Mouse (Mus musculus): ENCODE data around the gene Plxnd1. TPM values are rescaled to one million over a fixed set of nuclear protein-coding genes. Genes with fewer than 3 reads are reported as not detected.
A peak's percentile ranks its signal among the peaks of the same experiment; 100 is the strongest.

The Plxnd1 gene
- polyA plus RNA-seq, 1 experiment from 2014 or later, result 25.2 TPM

DNA sequence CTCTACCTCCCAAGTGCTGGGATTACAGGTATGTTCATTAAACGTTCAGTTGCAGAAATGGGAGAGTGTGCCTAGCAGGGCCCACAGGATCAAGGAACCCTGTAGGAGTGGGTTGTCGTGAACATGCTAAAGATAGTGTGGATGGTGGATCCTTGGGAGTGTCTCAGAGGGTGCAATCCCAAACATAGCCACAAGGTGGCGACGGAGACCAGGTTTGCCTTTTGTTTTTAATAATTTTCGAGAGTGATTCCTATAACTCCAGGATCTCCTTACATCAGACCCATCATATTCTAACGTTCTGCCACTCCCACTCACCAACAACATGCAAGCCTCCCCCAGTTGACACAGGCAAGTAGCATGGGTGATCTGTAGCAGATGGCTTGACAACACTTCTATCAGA, 15.7 kb upstream of the Plxnd1 start:
- Histone ChIP-seq H3K27me3 (peaks cover 5% of the 10 kb centered on the region; the same call in 1 of the 2 replicates), H3K36me3 (no peaks in the 10 kb centered on the region), H3K4me2 (no peak overlapping the region)

DNA sequence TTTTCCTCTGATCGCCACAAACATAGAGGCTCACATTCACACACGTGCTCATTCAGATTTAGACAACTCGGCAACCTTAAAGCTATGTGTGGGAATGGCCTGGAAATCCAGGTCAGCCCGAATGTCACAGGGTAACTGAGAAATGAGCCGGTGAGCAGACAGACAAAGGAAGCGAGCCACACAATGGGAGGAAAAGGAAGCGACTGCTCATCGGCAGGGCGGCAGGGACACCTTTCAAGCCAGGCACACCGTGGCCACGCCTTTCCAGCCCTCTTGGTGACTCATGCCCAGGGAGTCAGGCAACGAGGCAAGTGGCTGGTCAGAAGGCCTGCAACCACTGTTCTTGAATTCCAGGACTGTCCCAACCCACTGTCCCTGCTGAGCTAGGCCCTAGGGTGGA, 14.6 kb upstream of the Plxnd1 start:
- Histone ChIP-seq H3K4me3 (replicated peaks) (no peak overlapping the region), H3K4me2 (no peak overlapping the region), H3K27ac (no peak overlapping the region), H3K36me3 (no peaks in the 10 kb centered on the region), H3K9ac (replicated peaks) (no peak overlapping the region), H3K4me1 (replicated peaks) (peaks cover 17% of the 10 kb centered on the region; the same call in 1 of the 2 replicates), H3K9me3 (no peaks in the 10 kb centered on the region), H3K27me3 (peaks cover 5% of the 10 kb centered on the region; the same call in 1 of the 2 replicates)
- ATAC-seq (ENCODE audit: insufficient number of reproducible peaks, insufficient read depth, low FRiP score, low TSS enrichment, low read depth), result no peak
- 67% methylated on average over 12 of the region's 12 CpGs for WGBS

More for the DNA sequence above, 15.7 kb upstream of the Plxnd1 start:
- no peak overlapping the region for H3K27ac ChIP-seq
- H3K4me3 ChIP-seq (replicated peaks), result no peak overlapping the region
- WGBS, result 4% methylated on average over 6 of the region's 6 CpGs
- no peak overlapping the region for H3K9ac ChIP-seq (replicated peaks)
- peak; percentile 27; the same call in 1 of the 2 replicates for ATAC-seq (ENCODE audit: insufficient number of reproducible peaks, insufficient read depth, low FRiP score, low TSS enrichment, low read depth)
- H3K4me1 ChIP-seq (replicated peaks), result peaks cover 12% of the 10 kb centered on the region; the same call in 1 of the 2 replicates
- H3K9me3 ChIP-seq, result no peaks in the 10 kb centered on the region

DNA sequence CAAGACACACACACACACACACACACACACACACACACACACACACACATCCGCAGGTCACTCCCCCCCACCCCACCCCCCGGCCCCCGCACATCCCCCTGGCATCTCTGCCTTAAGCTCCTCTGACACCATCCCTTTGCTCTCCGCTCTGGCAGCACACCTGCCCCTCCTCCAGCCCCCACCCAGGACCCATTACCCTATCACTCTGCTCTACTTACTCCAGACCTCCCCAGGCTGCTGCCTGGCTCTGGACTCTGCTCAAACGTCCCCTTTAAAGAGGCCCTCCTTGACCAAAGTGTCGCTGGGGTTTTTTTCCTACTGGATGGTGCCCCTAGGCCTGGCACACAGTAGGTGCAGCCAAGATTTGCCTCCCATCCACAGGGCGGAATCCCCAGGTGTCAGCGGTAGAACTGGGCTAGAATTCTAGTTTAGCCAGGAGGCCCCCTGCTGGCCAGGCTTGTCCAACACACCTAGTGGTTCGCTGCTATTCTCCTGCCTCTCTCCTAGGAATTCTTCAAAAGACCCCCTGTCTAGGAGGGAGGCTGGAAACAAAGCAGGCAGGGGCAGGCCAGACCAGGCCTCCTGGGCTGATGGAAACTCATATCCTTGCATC, 12.9 kb upstream of the Plxnd1 start:
- Histone ChIP-seq H3K4me2 (no peak overlapping the region), H3K9me3 (no peaks in the 10 kb centered on the region), H3K27me3 (peaks cover 5% of the 10 kb centered on the region; the same call in 1 of the 2 replicates), H3K9ac (replicated peaks) (0 out of 2 replicates have a peak overlapping the region, but pooled peaks have one; percentile 31), H3K27ac (no peak overlapping the region), H3K36me3 (no peaks in the 10 kb centered on the region), H3K4me3 (replicated peaks) (no peak overlapping the region), H3K4me1 (replicated peaks) (peaks cover 28% of the 10 kb centered on the region)
- WGBS, result 20% methylated on average over 9 of the region's 9 CpGs
- no peak; the same call in 1 of the 2 replicates for ATAC-seq (ENCODE audit: insufficient number of reproducible peaks, insufficient read depth, low FRiP score, low TSS enrichment, low read depth)

DNA sequence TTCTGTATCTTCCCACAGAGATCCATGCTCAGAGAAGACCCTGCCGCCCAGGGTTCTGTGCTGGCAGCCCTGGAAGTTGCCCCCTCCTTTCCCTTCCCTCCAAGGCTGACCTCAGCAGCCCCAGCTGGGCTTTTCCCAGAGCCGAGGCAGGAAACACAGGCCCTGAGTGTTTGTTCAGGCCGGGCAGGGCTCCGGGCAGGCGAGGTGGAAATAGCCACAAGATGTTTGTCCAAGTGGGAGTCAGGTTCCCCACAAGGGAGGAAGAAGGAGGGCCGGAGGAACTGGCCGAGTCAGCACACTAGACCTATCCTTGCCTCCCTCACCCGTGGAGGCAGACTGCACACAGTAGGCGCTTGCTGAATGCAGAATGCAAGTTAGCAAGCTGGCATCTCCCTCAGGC, 11.9 kb upstream of the Plxnd1 start:
- ATAC-seq (ENCODE audit: insufficient number of reproducible peaks, insufficient read depth, low FRiP score, low TSS enrichment, low read depth), result no peak
- Histone ChIP-seq H3K27me3 (peaks cover 5% of the 10 kb centered on the region; the same call in 1 of the 2 replicates), H3K9me3 (no peaks in the 10 kb centered on the region), H3K27ac (peak overlapping the region; percentile 62), H3K4me3 (replicated peaks) (no peak overlapping the region), H3K9ac (replicated peaks) (no peak overlapping the region), H3K36me3 (no peaks in the 10 kb centered on the region), H3K4me2 (no peak overlapping the region), H3K4me1 (replicated peaks) (peaks cover 28% of the 10 kb centered on the region)
- 28% methylated on average over 9 of the region's 9 CpGs for WGBS

DNA sequence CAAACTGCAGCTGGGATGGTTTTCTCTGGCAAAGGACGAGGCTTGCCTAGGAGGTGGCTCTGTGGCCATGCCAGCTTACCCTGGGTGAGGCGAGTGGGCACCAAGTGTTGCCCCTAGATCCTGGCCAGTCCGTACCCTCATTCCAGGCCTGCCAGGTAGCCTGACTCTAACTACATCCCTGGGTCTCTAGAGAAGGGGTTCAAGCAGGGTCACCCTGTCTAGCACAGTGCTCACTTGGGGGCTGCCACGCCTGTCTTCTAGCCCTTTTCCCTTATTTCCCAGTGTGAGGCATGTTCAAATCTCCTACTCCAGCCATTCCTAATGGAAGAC, 11.1 kb upstream of the Plxnd1 start:
- Histone ChIP-seq H3K4me3 (replicated peaks) (no peak overlapping the region), H3K9ac (replicated peaks) (no peak overlapping the region), H3K4me2 (no peak overlapping the region), H3K4me1 (replicated peaks) (peaks cover 28% of the 10 kb centered on the region), H3K27ac (peak overlapping the region; percentile 62; the same call in 1 of the 2 replicates), H3K27me3 (peaks cover 5% of the 10 kb centered on the region; the same call in 1 of the 2 replicates), H3K36me3 (no peaks in the 10 kb centered on the region), H3K9me3 (no peaks in the 10 kb centered on the region)
- no peak for ATAC-seq (ENCODE audit: insufficient number of reproducible peaks, insufficient read depth, low FRiP score, low TSS enrichment, low read depth)
- 86% methylated on average over 4 of the region's 4 CpGs for WGBS

DNA sequence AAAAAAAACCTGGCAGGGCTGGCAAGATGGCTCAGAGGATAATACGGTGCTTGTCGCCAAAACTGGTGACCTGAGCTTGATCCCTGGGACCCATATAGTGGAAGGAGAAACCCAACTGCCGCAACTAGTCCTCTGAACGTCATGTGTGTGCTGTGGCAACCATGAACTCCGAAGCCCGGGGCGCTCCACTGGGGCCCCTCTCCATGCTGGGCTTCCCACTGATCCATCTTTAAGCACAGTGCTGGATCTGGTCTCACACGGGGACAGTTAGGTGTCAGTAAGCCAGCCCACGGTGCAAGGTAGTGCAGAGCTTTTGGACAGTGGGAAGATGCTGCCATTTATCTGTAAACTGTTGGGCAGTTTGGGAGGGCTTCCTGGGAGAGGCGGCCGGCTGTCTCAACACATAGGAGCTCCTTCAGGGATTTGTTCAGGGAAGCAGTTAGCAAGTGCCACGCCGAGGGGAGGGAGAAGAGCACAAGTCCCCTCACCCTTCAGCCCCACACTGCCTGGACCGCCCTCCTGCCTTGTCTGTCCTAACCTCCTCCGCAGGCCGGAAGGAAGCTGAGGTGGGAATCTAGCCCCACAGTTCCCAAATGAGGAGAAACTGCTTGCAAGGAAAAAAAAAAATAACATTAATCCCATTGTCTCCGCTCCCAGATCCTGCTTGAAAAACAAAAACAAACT, 10.6 kb upstream of the Plxnd1 start:
- ATAC-seq (ENCODE audit: insufficient number of reproducible peaks, insufficient read depth, low FRiP score, low TSS enrichment, low read depth), result no peak
- no peaks in the 10 kb centered on the region for H3K36me3 ChIP-seq
- no peak overlapping the region for H3K9ac ChIP-seq (replicated peaks)
- no peaks in the 10 kb centered on the region for H3K9me3 ChIP-seq
- H3K4me1 ChIP-seq (replicated peaks), result peaks cover 28% of the 10 kb centered on the region
- peaks cover 5% of the 10 kb centered on the region; the same call in 1 of the 2 replicates for H3K27me3 ChIP-seq
- no peak overlapping the region for H3K27ac ChIP-seq
- H3K4me2 ChIP-seq, result no peak overlapping the region
- 80% methylated on average over 17 of the region's 17 CpGs for WGBS
- H3K4me3 ChIP-seq (replicated peaks), result no peak overlapping the region

DNA sequence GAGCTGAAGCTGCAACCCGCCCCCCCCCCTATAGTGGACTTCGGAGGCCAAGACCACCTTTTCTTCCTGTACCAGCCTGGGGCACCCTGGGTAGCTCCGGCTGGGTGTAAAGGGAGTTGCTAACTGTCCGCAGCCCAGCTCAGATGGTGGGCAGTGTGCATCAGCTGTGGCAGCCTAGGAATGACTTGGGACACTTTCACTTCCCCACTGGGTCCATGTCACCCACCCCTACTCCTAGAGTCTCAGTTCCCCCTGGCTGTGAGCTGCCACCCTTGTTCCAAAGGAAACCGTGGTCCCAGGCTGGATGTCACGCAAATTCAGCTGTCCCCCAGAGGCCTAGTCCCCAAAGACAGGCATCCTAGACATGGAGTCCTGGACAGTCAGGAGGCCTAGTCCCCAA, 9.9 kb upstream of the Plxnd1 start:
- Histone ChIP-seq H3K9me3 (no peaks in the 10 kb centered on the region), H3K27me3 (peaks cover 5% of the 10 kb centered on the region; the same call in 1 of the 2 replicates), H3K4me2 (no peak overlapping the region), H3K27ac (no peak overlapping the region), H3K36me3 (no peaks in the 10 kb centered on the region), H3K9ac (replicated peaks) (no peak overlapping the region), H3K4me1 (replicated peaks) (peaks cover 28% of the 10 kb centered on the region), H3K4me3 (replicated peaks) (no peak overlapping the region)
- 91% methylated on average over 6 of the region's 6 CpGs for WGBS
- no peak for ATAC-seq (ENCODE audit: insufficient number of reproducible peaks, insufficient read depth, low FRiP score, low TSS enrichment, low read depth)

DNA sequence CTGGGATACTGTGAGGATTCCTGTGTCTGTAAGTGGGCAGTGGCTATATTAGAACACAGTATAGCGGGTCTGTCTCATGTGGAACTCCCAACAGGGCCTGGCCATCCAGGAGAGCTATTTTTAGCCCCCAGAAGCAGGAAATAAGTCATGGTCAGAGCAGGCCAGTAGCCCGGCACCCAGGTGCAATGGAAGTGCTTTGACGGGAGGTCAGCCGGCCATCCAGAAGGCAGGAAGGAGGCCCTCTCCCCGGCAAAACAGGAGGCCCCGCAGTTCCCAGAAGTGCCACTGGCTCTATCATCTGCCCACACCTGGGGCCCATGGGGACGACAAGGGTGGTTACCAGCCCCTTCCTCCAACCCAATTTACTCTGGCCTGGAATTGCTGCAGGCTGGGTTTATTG, 9.3 kb upstream of the Plxnd1 start:
- Histone ChIP-seq H3K4me2 (no peak overlapping the region), H3K4me1 (replicated peaks) (peaks cover 28% of the 10 kb centered on the region), H3K4me3 (replicated peaks) (no peak overlapping the region), H3K27me3 (peaks cover 5% of the 10 kb centered on the region; the same call in 1 of the 2 replicates), H3K27ac (peak overlapping the region; percentile 53), H3K9me3 (no peaks in the 10 kb centered on the region), H3K36me3 (no peaks in the 10 kb centered on the region), H3K9ac (replicated peaks) (no peak overlapping the region)
- ATAC-seq (ENCODE audit: insufficient number of reproducible peaks, insufficient read depth, low FRiP score, low TSS enrichment, low read depth), result no peak
- 25% methylated on average over 7 of the region's 7 CpGs for WGBS

DNA sequence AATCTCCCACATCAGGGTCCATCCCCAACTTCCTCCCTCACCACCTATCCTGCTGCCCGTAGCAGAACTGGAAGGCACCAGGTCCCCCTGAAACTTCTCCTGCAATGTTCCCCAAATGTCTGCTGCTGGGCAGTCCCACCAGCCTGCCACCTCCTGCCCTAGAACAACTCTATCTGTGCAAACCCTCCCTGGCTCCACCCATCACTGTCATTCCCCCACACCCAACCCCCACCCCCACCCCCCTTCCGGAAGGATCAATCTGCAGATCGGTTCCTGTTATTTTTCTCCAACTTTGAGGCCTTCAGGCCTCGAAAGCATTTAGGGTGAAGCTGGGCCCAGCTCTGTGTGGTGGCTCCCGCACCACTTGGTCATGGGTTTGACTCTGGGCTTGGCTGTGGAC, 8.7 kb upstream of the Plxnd1 start:
- H3K9ac ChIP-seq (replicated peaks), result no peak overlapping the region
- no peaks in the 10 kb centered on the region for H3K9me3 ChIP-seq
- H3K4me3 ChIP-seq (replicated peaks), result no peak overlapping the region
- no peak overlapping the region for H3K4me2 ChIP-seq
- H3K4me1 ChIP-seq (replicated peaks), result peaks cover 28% of the 10 kb centered on the region
- no peak for ATAC-seq (ENCODE audit: insufficient number of reproducible peaks, insufficient read depth, low FRiP score, low TSS enrichment, low read depth)
- H3K36me3 ChIP-seq, result no peaks in the 10 kb centered on the region
- H3K27me3 ChIP-seq, result peaks cover 5% of the 10 kb centered on the region; the same call in 1 of the 2 replicates
- peak overlapping the region; percentile 53; the same call in 1 of the 2 replicates for H3K27ac ChIP-seq
- 65% methylated on average over 5 of the region's 5 CpGs for WGBS

DNA sequence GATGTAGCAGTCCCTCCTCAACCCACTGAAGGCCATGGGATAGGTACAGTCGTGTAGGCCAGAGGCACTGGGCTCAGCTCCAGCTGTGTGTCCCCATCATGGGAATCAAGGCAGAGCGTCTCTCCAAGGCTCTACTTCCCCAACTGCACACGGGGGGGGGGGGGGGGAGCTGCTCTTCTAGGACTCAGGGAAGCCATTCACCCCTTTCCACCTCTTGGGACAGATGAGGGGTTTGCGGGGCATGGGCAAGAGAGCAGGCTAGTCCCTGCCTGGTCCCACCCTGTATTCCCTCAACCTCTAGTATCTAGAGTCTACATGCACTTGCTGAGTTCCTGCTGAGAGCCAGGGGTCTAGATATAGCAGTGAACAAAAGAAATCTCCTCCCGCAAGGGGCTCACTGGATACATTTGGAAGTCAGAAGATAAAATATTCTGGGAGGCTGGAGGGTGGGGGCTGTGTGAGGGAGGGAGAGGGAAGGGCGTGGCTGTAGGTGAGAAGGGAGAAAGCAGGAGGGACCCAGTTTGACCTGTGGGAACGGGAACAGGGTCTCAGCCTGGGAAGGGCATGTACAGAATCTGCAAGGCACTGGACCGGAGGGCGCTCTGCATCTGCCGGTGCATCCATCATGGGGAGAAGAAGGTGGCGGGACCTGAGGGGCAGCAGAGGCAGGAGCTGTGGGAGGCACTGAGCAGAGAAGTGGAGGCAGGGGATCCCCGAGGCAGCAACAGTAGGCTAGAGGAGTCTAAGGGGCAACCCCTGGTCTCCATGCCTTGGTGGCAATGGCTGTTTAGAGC, 7.7 kb upstream of the Plxnd1 start:
- H3K4me3 ChIP-seq (replicated peaks), result no peak overlapping the region
- no peaks in the 10 kb centered on the region for H3K36me3 ChIP-seq
- no peaks in the 10 kb centered on the region for H3K9me3 ChIP-seq
- no peak overlapping the region for H3K27ac ChIP-seq
- ATAC-seq (ENCODE audit: insufficient number of reproducible peaks, insufficient read depth, low FRiP score, low TSS enrichment, low read depth), result no peak
- WGBS, result 75% methylated on average over 12 of the region's 12 CpGs
- no peak overlapping the region for H3K4me2 ChIP-seq
- H3K27me3 ChIP-seq, result peaks cover 5% of the 10 kb centered on the region; the same call in 1 of the 2 replicates
- no peak overlapping the region for H3K9ac ChIP-seq (replicated peaks)
- H3K4me1 ChIP-seq (replicated peaks), result peaks cover 32% of the 10 kb centered on the region

DNA sequence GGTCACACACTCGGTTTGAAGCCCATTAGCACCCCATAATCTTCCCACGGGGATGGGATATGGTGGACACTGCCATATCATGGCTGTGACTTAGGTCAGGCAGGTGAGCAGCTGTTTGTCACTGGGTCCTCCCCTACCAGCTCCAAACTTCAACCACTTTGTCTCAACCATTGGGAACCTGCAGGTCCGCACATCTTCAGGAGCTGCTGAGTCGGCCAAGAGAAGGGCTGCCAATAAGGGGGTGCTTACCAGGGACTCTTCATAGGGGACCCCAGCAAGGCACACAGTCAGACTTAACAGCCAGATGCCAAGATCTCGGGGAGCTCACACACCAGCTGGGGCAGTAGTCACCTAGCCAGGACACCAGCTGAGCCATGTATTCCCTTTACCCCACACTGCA, 6.0 kb upstream of the Plxnd1 start:
- no peak for ATAC-seq (ENCODE audit: insufficient number of reproducible peaks, insufficient read depth, low FRiP score, low TSS enrichment, low read depth)
- Histone ChIP-seq H3K27ac (no peak overlapping the region), H3K9me3 (no peaks in the 10 kb centered on the region), H3K4me2 (no peak overlapping the region), H3K27me3 (peaks cover 4% of the 10 kb centered on the region), H3K9ac (replicated peaks) (no peak overlapping the region), H3K4me1 (replicated peaks) (peaks cover 32% of the 10 kb centered on the region), H3K4me3 (replicated peaks) (no peak overlapping the region), H3K36me3 (no peaks in the 10 kb centered on the region)
- 82% methylated on average over 5 of the region's 5 CpGs for WGBS
